Mouse (Mus musculus) thymus, postnatal 25 days (tissue): Measurements from ENCODE around the gene Chst12.

Experiments
- DNase-seq: peaks from one replicate; pipeline ENCODE4 v3.0.0; 2022

Gene Chst12

DNA sequence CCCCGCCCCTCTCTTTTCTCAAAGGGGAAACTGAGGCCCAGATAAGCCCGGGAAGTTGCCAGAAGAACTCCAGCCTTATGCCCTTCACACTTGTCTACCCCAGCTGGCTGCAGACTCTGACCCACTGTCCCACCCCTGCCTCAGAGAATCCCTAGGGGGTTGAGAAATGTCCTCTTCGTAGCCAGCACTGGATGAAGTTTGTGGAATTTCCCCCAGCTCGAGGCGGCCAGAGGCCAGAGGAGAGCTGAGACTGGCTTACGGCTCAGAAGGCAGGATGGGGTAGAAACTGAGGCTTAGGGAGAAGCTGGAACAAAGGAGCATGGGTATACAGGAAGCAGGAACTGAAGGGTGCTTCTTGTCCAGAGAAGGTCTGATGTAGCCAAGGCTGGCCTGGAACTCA, 67.3 kb downstream of the Chst12 start:
- no peak for DNase-seq
